Mouse (Mus musculus) bone marrow macrophage, adult 2 months (primary cell): Measurements from ENCODE around the gene Tbc1d17.

ENCODE experiments used
- CTCF ChIP-seq: IDR thresholded peaks from 2 replicates; pipeline ENCODE4 v1.5.1; 2012; ENCODE audit warnings: low read depth, mild to moderate bottlenecking, low read length, moderate library complexity
- POLR2A ChIP-seq: IDR thresholded peaks from 2 replicates; pipeline ENCODE4 v1.6.1; 2012; ENCODE audit warnings: mild to moderate bottlenecking, low read depth, low read length, borderline replicate concordance

DNA sequence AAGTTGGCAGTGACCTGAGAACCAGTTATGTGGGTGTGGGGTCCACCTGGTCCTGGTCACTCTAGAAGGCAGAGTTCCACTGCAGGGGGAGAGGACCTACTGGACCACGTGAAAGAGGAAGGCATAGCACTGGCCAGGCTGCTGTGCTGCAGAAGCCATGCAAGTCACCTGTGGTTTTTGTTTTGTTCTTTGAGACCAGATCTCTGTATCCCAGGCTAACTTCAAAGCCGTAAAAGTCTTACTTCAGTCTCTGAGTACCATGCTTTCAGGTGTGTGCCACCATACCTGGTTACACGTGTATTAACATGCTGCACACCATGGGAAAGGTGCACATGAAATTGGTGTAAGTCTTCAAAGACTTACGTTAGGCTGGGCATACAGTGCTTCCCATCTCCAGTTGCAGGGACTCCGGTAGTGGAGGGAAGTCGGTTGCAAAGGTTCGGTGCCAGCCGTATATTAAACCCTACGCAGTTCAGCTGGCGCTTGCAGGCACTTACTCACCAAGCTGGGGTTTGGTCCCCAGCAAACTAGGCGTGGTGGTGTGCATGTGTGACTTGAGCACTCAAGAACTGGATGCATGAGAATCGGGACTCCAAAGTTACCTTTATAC lies 2.9 kb upstream of the Tbc1d17 start:
- TF ChIP-seq CTCF, result no peak
- no peak for TF ChIP-seq POLR2A
